Mouse (Mus musculus) brain, embryonic 14.5 days (tissue): ENCODE measurements at regions not wholly inside any gene's neighbourhood (a gene's known extent, or its start where the extent isn't known, plus 50 kb on each side); places are given as distances from the start of the nearest gene placed in this dataset.
"Not testable (repeated sequence)": the region's sequence is repeated elsewhere in the genome, so short reads cannot be mapped to it uniquely, and the experiment has no call there.

Experiments
- DNase-seq: peaks from one replicate; pipeline ENCODE4 v3.0.0-alpha.2; 2011; ENCODE audit warnings: low read depth
- CTCF ChIP-seq: fragments of 200-500 bp; IDR thresholded peaks from 2 replicates; pipeline ENCODE4 v1.5.1; 2012; ENCODE audit warnings: inconsistent platforms, mild to moderate bottlenecking, moderate library complexity, borderline replicate concordance; ENCODE audit not compliant: insufficient read depth, insufficient read length; ENCODE audit errors: extremely low read depth
- POLR2A ChIP-seq: fragments of 200-500 bp; IDR thresholded peaks from 2 replicates; pipeline ENCODE4 v1.6.1; 2012; ENCODE audit warnings: mild to moderate bottlenecking, inconsistent platforms, borderline replicate concordance; ENCODE audit not compliant: poor library complexity, insufficient read depth, insufficient read length, severe bottlenecking; ENCODE audit errors: extremely low read depth

- TF ChIP-seq CTCF (no peak), POLR2A (no peak)
- no peak for DNase-seq
These were observed 122.1 kb upstream of the Mrps10 start for GRCm38 (mm10) chr17:47246605-47247004.

- DNase-seq: peak; percentile 9
- TF ChIP-seq POLR2A: no peak
- no peak for TF ChIP-seq CTCF
These were observed 123.1 kb upstream of the Mrps10 start for GRCm38 (mm10) chr17:47245635-47246034.

GRCm38 (mm10) chr17:47239086-47239485, 129.6 kb upstream of the Mrps10 start:
- no peak for DNase-seq
- TF ChIP-seq POLR2A: no peak
- no peak for TF ChIP-seq CTCF

- 0 out of 2 replicates have a peak, but pooled peaks have one; percentile 8 for TF ChIP-seq CTCF
- not testable (repeated sequence) for DNase-seq
These were observed 130.8 kb upstream of the Mrps10 start for GRCm38 (mm10) chr17:47237881-47238280.

GRCm38 (mm10) chr17:47234343-47234742, 134.3 kb upstream of the Mrps10 start:
- DNase-seq: no peak
- TF ChIP-seq POLR2A: no peak
- no peak for TF ChIP-seq CTCF

- no peak for DNase-seq
- no peak for TF ChIP-seq POLR2A
- TF ChIP-seq CTCF: no peak
These were observed 135.5 kb upstream of the Mrps10 start for GRCm38 (mm10) chr17:47233003-47233678.

GRCm38 (mm10) chr17:47230715-47231114, 138.0 kb upstream of the Mrps10 start:
- TF ChIP-seq POLR2A: no peak
- TF ChIP-seq CTCF: peak; percentile 16; the same call in 1 of the 2 replicates
- no peak for DNase-seq

GRCm38 (mm10) chr17:47226391-47226790, 142.3 kb upstream of the Mrps10 start:
- no peak for DNase-seq
- no peak for TF ChIP-seq POLR2A
- no peak for TF ChIP-seq CTCF

GRCm38 (mm10) chr17:47225306-47226269, 143.1 kb upstream of the Mrps10 start:
- DNase-seq: peak; percentile 28
- TF ChIP-seq CTCF: no peak
- TF ChIP-seq POLR2A: no peak

- DNase-seq: no peak
- no peak for TF ChIP-seq CTCF
These were observed 147.5 kb upstream of the Mrps10 start for GRCm38 (mm10) chr17:47221068-47221796.

- no peak for DNase-seq
- TF ChIP-seq CTCF (no peak), POLR2A (no peak)
These were observed 148.8 kb upstream of the Mrps10 start for GRCm38 (mm10) chr17:47219846-47220245.
